Mouse (Mus musculus) embryo, embryonic 10.5 days (tissue): ENCODE data around the gene Scfd2.

Experiments
- DNase-seq: peaks from one replicate; pipeline ENCODE4 v3.0.0-alpha.2; 2015; ENCODE audit warnings: low spot score

The Scfd2 gene

GRCm38 (mm10) chr5:74240926-74241680, 290.5 kb downstream of the Scfd2 start:
- peak; percentile 72 for DNase-seq

- DNase-seq = no peak
Measured at GRCm38 (mm10) chr5:74240298-74240697, 291.3 kb downstream of the Scfd2 start.

GRCm38 (mm10) chr5:74239369-74239768, 292.2 kb downstream of the Scfd2 start:
- no peak for DNase-seq

GRCm38 (mm10) chr5:74233808-74234207, 297.8 kb downstream of the Scfd2 start:
- DNase-seq = no peak

DNA sequence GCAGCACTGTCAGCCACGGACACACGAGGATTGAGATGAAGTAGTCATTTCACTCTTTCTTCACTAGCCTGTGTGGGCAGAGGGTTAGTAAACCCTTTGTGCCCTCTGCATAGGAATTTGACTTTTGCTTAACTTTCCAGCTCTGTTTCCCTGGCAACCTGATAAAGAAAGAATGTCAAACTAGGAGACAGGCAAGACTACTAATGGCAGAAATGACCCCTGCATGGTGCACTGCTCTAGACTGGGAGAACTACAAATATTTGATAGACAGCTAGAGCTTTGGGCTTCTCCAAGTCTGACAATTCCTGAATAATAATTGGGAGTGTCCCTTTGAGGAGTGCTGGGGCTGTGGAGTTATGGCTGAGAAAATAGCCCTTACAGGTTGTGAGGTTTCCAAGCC, 301.0 kb downstream of the Scfd2 start:
- no peak for DNase-seq

GRCm38 (mm10) chr5:74229775-74230413, 301.7 kb downstream of the Scfd2 start:
- no peak for DNase-seq

DNA sequence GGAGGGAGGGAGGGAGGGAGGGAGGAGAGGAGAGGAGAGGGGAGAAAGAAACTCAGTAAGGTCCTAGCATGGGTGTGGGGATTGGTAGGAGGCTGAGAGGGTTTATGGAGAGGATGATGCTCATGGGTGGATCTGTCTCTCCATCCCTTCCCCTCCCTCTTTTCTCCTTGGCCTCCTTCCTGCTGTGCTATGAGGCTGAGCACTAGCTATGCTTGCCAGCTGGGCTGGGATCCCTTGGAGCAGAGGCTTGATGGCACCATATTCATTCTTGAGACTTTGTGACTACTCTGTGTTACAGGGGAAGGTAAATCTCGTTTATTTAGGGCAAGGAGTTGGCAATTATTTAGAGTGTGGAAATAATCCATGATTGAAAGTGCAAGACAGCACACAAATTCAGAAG, 302.6 kb downstream of the Scfd2 start:
- DNase-seq = no peak

GRCm38 (mm10) chr5:74227352-74227751, 304.2 kb downstream of the Scfd2 start:
- DNase-seq = no peak

DNA sequence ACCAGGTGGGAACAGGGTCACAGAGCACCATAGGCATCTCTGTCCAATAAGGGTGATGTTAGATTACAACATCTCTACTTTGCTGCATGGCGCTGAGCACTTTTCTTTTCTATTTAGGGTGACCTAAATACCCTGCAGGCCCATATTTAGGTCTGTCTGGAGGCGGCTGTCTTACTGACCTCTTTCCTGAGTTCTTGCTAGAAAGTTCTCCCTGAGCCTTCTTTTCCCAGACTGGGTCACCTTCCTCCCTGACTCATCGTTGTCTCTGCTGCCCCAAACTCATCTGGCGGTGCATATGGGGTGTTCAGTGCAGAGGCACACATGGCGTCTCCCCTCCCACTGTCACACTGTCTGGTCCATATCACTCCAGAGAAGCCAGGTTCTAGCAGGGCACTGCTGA, 305.4 kb downstream of the Scfd2 start:
- DNase-seq = no peak

DNA sequence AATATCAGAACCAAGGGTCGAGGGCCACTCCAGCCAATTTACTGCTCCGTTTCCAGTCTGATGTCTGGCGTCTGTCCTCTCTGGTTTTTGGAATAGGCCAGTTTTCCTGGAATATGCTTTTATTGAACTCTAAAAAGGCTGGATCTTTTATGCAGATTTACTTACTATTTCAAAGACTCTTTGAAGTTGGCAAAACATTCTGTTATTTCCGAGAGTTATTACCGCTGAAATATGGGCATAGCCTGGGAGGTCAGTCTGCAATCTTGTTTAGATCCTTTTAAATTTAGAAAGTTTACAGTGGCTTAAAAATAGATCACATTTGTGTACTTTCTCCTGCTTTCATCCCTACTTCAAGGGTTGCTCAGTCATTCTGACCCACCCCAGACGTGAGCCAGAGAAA, 307.1 kb downstream of the Scfd2 start:
- no peak for DNase-seq

- no peak for DNase-seq
Measured at GRCm38 (mm10) chr5:74222626-74223025, 308.9 kb downstream of the Scfd2 start.

DNA sequence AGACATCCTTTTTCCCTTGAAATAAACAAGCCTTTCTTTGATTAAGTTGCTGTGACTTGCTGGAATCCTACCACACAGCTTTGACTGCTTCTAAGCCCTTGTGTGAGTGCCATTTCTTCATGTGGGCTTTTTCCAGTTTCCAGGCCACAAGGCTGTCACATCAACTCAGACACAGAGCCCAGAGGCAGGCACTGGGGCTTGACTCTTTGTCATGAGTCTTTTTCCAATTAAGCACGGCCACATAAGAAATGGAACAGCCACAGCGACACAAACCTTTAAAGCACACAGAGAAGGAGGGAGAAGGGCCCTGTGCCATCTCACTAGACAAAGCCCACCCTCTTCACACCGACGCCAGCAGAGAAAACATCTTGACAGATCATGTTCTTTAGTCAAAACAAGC, 313.0 kb downstream of the Scfd2 start:
- no peak for DNase-seq

GRCm38 (mm10) chr5:74215125-74215524, 316.4 kb downstream of the Scfd2 start:
- peak; percentile 30 for DNase-seq

DNA sequence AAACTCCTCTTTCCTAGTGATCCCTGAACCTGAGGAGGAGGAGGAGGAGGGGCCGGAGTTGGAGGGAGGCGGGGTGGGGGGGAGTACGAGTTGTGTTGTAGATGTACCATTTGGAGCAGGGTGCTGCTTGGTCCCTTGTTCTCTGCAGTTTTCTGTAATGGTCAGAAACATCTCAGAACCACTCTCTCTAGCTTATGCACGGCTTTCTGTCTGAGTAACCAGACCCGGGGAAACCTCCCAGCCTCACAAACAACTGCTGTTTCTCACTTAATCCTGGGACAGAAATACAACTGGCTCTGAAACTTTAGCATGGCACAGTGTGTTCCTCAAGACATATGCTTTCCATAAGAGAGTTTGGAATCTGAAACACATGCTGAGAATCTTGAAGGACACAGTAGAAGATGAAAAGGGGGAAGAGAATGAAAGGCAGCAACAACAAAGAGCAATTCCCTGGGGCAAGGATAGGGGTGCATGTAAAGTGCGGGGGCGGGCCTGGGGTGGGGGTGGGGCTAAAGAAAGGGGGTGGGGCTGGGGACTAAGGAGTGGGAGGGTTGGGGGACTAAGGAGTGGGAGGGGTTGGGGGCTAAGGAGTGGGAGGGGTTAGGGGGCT, 317.0 kb downstream of the Scfd2 start:
- peak; percentile 76 for DNase-seq

GRCm38 (mm10) chr5:74211346-74211745, 320.2 kb downstream of the Scfd2 start:
- DNase-seq = no peak

GRCm38 (mm10) chr5:74209640-74210039, 321.9 kb downstream of the Scfd2 start:
- no peak for DNase-seq

GRCm38 (mm10) chr5:74208438-74208837, 323.1 kb downstream of the Scfd2 start:
- no peak for DNase-seq

DNA sequence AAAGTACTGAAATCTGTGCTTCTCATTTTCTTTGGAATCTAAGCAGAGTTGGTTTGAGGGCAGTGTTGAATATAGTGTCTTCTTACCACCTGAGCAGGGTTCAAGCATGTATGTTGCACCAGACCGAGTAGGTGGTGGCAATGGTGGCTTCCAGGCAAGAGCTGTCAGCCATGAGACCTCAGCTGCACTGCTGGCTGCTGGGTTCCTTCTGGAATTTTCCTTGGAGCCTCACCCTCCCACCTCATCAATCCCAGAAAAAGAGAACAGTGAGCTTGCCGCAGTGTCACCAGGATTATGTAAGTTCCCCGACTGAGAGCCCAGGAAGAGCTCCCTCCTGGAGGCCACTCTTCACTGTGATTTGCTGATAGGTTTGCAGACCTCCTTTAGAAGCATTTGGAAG, 324.4 kb downstream of the Scfd2 start:
- no peak for DNase-seq

GRCm38 (mm10) chr5:74206649-74207048, 324.9 kb downstream of the Scfd2 start:
- no peak for DNase-seq

DNA sequence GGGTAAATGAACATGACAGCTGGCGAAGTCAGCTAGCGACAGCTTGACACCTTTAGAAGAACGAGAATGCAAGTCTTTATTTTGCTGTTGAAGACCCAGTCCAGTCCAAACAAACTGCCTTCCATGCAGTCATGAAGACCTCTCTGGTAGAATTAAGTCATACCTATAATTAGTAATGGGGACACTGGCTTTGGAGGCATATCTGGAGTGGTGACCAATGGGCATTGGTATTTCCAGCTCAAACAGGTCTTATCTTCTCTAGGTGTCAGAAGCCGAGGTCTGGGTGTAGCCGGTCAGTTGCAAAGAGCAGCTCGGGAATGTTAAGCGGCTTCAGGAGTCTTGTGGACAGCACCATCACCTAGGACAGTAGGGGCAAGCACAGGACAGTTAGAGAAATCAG, 325.5 kb downstream of the Scfd2 start:
- no peak for DNase-seq

DNA sequence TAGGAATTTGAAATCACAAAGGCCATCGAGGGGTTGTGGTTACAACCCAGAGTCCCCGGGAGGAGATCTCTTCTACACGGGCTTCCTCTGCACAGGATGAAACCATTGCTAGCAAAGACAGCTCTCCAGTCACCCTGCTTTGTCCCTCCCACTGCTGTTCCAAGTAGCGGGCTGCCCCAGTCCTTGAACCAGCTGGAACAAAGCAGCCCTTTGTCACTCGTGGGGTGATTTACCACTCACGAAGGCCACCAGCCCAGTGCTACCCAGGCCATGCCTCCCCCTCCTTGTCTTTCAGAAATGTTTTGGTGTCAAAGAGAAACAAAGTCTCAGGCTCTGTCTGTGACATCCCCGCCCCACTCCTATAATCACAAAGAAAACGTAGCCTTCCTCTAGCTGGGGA, 326.1 kb downstream of the Scfd2 start:
- DNase-seq = peak; percentile 55

DNA sequence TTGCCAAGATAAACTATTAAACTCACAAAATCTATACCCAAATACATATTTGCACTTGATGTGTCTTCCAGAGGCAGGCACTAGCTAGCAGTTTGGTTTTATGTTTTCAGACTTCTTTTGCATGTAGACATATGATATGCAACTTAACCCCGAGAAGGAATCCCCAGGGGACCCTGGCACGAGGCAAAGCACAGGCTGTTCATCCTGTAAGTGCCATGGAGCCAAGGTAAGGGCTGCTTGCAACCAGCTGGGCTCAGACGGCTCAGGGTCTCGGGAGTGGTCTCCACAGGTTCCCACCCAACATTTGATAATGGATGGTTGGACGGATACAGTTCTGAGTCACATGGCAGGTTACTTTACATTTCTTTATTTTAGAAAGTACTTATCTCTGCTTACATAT, 327.1 kb downstream of the Scfd2 start:
- no peak for DNase-seq

GRCm38 (mm10) chr5:74202515-74202914, 329.0 kb downstream of the Scfd2 start:
- DNase-seq = no peak
